ENCODE assay signal across 9 mouse cellular contexts in the genomic region with DNA sequence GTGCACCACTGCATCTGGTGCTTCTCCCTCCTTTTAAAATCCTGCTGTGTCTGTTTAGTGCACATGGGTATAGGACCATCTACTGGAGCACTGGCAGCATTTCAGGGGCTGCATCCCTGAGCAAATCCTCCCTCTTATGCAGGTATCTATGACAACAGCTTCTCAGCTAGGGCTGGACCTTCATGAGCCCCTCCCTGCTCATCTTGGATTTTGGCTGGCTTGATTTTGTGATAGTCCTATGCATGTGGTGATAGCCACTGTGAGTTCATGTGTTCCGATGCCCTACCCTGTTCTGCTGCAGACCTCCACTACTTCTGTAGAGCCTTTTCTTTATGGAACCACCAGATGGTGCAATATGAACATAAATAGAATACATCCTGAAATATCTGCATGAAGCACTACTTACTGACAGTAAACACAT. TPM values are rescaled to one million over a fixed set of nuclear protein-coding genes. Genes with fewer than 3 reads are reported as not detected.
DNase-seq lines count a peak whose midpoint lies in the region; ATAC-seq and TF ChIP-seq lines count a peak whose summit lies in the region.
"Had no signal": no experiment of that assay in that cellular context is flagged by ENCODE, and none has a peak within 500 bp of the region (broad histone marks: within the 10 kb centered on the region; RNA-seq: fewer than 3 reads in every experiment).

No protein-coding gene starts in this region.

- no peaks in the 10 kb centered on the region for H3K4me1 ChIP-seq in hindbrain, embryonic 15.5 days (replicated peaks)

- peak; percentile 66 for TF ChIP-seq CTCF in gastrocnemius, adult 2 months (IDR thresholded peaks at IDR 0.05)

- intact Hi-C loops in gastrocnemius, adult 2 months (cut with DNase I), result loop anchor here (1.0 to 2.0 kb wide), 2 partner anchors 50 to 108 kb away; no protein-coding TSS in a partner anchor
- intact Hi-C loops in gastrocnemius, postnatal 14 days (cut with DNase I; ENCODE audit: low total_unique reads), result loop anchor here (2.0 to 5.0 kb wide), 2 partner anchors 48 to 108 kb away; no protein-coding TSS in a partner anchor

- no peaks in the 10 kb centered on the region for H3K9me3 ChIP-seq in hindbrain, embryonic 15.5 days

- H3K27me3 ChIP-seq in hindbrain, embryonic 15.5 days, result no peaks in the 10 kb centered on the region
- H3K27me3 ChIP-seq in splenic B cell, adult 2 months (ENCODE audit: control insufficient read depth, insufficient read depth, low read length, poor library complexity, severe bottlenecking), result no peaks in the 10 kb centered on the region

- no peaks in the 10 kb centered on the region for H3K36me3 ChIP-seq in hindbrain, embryonic 15.5 days
- H3K36me3 ChIP-seq in splenic B cell, adult 2 months (ENCODE audit: control insufficient read depth, insufficient read depth, low read length, poor library complexity, severe bottlenecking), result no peaks in the 10 kb centered on the region

- no peak overlapping the region for H3K4me3 ChIP-seq in gastrocnemius, adult 2 months
- H3K4me3 ChIP-seq in hindbrain, embryonic 15.5 days, result no peak overlapping the region

- no peak for DNase-seq in gastrocnemius, adult 2 months
- no peak for DNase-seq in gastrocnemius, postnatal 14 days
- DNase-seq in A20 (ENCODE audit: low read depth, low spot score), result peak; percentile 40
- peak; percentile 18 to 64 for DNase-seq in cerebellum, postnatal 10 days
- DNase-seq in lung, postnatal 36 days, result peak; percentile 39
- DNase-seq in splenic B cell, adult 2 months (ENCODE audit: low read depth, low spot score), result peak; percentile 55
- DNase-seq in ovary, postnatal 14 days (ENCODE audit: low spot score), result no peak

- peak; percentile 81 for ATAC-seq in hindbrain, embryonic 15.5 days (ENCODE audit: low FRiP score, low read depth)

- H3K9ac ChIP-seq in hindbrain, embryonic 15.5 days, result no peak overlapping the region

- peak overlapping the region; percentile 20 for H3K4me2 ChIP-seq in hindbrain, embryonic 15.5 days

- no peak overlapping the region for H3K27ac ChIP-seq in gastrocnemius, adult 2 months
- no peak overlapping the region for H3K27ac ChIP-seq in hindbrain, embryonic 15.5 days (replicated peaks)

- 48% methylated on average over 1 of the region's 1 CpGs for WGBS in hindbrain, embryonic 15.5 days

RNA-seq across cellular contexts. Expression of a gene that starts 8.4 kb away (rescaled TPM):
- total RNA-seq in gastrocnemius, adult 2 months (2021), result not detected
- not detected for total RNA-seq in gastrocnemius, postnatal 14 days (2021)
- polyA plus RNA-seq in hindbrain, embryonic 15.5 days (2015; fragmentation: Nextera tagmentation; extraction: Ambion mirVana), result 0.09 TPM in 1 of 2 replicates, not detected in the other
- total RNA-seq: heart, postnatal 14 days had no signal

RNA-seq across cellular contexts. Expression of a gene that starts 8.5 kb away (rescaled TPM):
- total RNA-seq in gastrocnemius, adult 2 months (2021), result not detected
- not detected for total RNA-seq in gastrocnemius, postnatal 14 days (2021)
- 0.07 TPM in 1 of 2 replicates, not detected in the other for polyA plus RNA-seq in hindbrain, embryonic 15.5 days (2015; fragmentation: Nextera tagmentation; extraction: Ambion mirVana)
- total RNA-seq: heart, postnatal 14 days had no signal

RNA-seq across cellular contexts. Expression of a gene that starts 34.0 kb away (rescaled TPM):
- not detected for total RNA-seq in gastrocnemius, adult 2 months (2021)
- not detected for total RNA-seq in gastrocnemius, postnatal 14 days (2021)
- polyA plus RNA-seq in hindbrain, embryonic 15.5 days (2015; fragmentation: Nextera tagmentation; extraction: Ambion mirVana), result not detected in 2 replicates
- total RNA-seq: heart, postnatal 14 days had no signal

RNA-seq across cellular contexts. Expression of a gene that starts 40.0 kb away (rescaled TPM):
- total RNA-seq in gastrocnemius, adult 2 months (2021), result 10 to 100 TPM; 50.5 to 71.2 TPM
- total RNA-seq in gastrocnemius, postnatal 14 days (2021), result 10 to 100 TPM; 16.9 TPM
- 22.7 and 23.7 TPM in 2 replicates for polyA plus RNA-seq in hindbrain, embryonic 15.5 days (2015; fragmentation: Nextera tagmentation; extraction: Ambion mirVana)

RNA-seq across cellular contexts. Expression of a gene that starts 47.0 kb away (rescaled TPM):
- total RNA-seq in gastrocnemius, adult 2 months (2021), result 10 to 100 TPM; 60.6 to 85.4 TPM
- total RNA-seq in gastrocnemius, postnatal 14 days (2021), result 10 to 100 TPM; 80.2 to 95.9 TPM
- polyA plus RNA-seq in hindbrain, embryonic 15.5 days (2015; fragmentation: Nextera tagmentation; extraction: Ambion mirVana), result 108 and 143 TPM in 2 replicates

Comparison
In these comparisons a context has a peak if more than half of its experiments do, and no peak if none do; other contexts are left out.
1. DNase-seq: peak in A20 (single experiment), cerebellum, postnatal 10 days (2 of 2), lung, postnatal 36 days (single experiment) and splenic B cell, adult 2 months (single experiment); none in gastrocnemius, adult 2 months (single experiment), gastrocnemius, postnatal 14 days (single experiment) and ovary, postnatal 14 days (single experiment).